Mouse (Mus musculus) brain, embryonic 14.5 days (tissue): ENCODE measurements around the gene Ppp1r3c.

Experiments
- CTCF ChIP-seq: fragments of 200-500 bp; IDR thresholded peaks from 2 replicates; pipeline ENCODE4 v1.5.1; 2012; ENCODE audit warnings: inconsistent platforms, mild to moderate bottlenecking, moderate library complexity, borderline replicate concordance; ENCODE audit not compliant: insufficient read depth, insufficient read length; ENCODE audit errors: extremely low read depth
- POLR2A ChIP-seq: fragments of 200-500 bp; IDR thresholded peaks from 2 replicates; pipeline ENCODE4 v1.6.1; 2012; ENCODE audit warnings: mild to moderate bottlenecking, inconsistent platforms, borderline replicate concordance; ENCODE audit not compliant: poor library complexity, insufficient read depth, insufficient read length, severe bottlenecking; ENCODE audit errors: extremely low read depth

DNA sequence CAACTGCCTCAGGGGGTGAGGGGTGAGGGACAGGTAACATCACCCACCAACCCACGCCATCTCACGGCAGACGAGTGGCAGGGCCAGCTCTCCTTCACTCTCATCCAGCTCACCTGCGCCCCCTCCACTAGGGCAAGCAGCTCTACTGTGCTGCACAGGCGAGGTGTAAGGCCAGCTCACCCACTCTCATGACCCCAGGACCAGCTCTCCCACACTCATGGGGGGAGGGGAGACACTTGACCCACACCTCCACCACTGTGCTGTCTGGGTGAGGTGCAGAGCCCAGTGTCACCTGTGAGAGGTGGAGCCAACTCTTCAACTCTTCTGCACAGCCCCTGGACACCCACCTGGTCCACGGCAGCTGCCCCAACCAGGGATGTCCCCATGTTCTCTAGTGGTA lies 46.7 kb upstream of the Ppp1r3c start:
- TF ChIP-seq CTCF (no peak), POLR2A (no peak)
